Mouse (Mus musculus) heart, postnatal 36 days (tissue): Measurements from ENCODE around the gene Methig1. TPM values are rescaled to one million over a fixed set of nuclear protein-coding genes. Genes with fewer than 3 reads are reported as not detected.

Experiments
- DNase-seq, 2 experiments: peaks; one replicate each; pipeline ENCODE4 v3.0.0; 2021 to 2022
- intact Hi-C: fragments of 180-260 bp; cut with DNase I; formaldehyde crosslinking; loops from one replicate; pipeline ENCODE4 v1.15.1; 2025
- total RNA-seq, 2 experiments: library from RNA; stranded (reverse); gene quantifications; 2 replicates each; pipeline ENCODE4 v1.2.3; 2021

Methig1 gene
- total RNA-seq, 2 experiments from 2014 or later = not detected

- intact Hi-C loops = no loop called here
- DNase-seq = no peak
Measured at GRCm38 (mm10) chr15:100388886-100389285, 35.9 kb downstream of the Methig1 start.

DNA sequence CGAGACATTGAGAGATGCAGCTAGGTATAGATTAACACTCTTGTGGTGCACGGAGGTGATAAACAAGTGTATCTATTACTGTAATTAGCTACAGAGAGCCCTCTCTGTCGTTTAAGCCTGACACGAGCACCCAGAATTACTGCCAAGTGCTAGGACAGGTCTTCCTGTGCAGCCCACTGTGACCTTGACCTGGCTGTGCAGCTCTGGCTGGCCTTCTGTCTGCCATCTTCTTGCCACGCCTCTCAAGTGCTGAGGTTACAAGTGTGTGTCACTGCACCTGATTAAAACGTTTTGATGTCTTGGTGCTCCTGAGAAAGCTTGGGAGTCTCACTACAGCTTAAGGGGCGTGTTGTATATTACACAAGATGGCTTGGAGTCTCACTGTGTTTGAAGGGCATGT lies 38.1 kb downstream of the Methig1 start:
- intact Hi-C loops = no loop called here
- no peak for DNase-seq

DNA sequence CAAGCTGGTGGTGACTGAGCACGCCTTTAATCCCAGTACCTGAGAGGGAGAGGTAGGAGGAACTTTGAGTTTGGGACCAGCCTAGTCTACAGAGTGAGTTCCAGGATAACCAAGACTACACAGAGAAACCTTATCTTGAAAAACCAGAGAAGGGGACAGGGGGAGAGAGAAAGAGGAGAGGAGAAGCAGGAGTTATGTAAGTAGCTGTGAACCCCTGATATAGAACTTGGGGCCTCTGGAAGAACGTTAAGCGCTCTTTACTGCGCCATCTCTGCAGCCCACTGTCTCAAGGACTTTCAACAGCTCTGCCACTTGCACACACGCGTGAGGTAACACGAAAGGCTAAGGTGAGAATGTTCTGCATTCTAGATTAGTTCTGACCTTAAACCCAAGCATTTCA lies 38.6 kb downstream of the Methig1 start:
- intact Hi-C loops = no loop called here
- no peak for DNase-seq

- DNase-seq = no peak
- intact Hi-C loops = no loop called here
Measured at GRCm38 (mm10) chr15:100393016-100393415, 40.1 kb downstream of the Methig1 start.

GRCm38 (mm10) chr15:100395561-100395960 lies 42.6 kb downstream of the Methig1 start:
- DNase-seq = no peak
- intact Hi-C loops = no loop called here

DNA sequence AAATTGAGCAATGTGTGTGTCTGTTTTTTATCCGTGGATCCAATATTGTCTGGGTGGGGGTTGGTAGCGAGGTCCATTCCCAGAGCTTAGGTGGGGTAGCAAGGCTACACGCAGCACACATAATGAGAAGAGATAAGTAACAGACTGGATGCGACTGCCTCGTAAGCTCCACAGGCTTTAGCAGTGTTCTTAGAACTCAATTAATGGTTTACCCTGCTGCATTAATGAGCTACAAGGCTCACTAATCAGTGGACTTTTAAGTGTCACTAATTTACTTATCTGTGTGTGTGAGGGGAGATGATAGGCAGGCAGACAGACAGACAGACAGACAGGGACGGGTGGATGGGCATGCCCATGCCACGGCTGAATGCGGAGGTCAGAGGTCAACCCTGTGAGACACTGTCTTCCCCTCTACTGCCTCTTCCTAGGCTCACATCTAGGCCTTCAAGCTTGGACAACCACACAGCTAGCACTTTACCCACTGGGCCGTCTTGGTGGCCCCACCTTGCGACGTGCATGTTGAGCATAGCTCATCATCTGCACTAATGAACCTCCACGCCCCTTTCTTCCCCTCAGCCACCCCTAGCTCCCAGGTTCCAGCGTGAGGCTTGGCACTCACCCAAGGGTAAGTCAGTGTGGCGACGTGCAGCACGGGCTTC lies 47.8 kb downstream of the Methig1 start:
- intact Hi-C loops = no loop called here
- no peak for DNase-seq

- DNase-seq = no peak
- intact Hi-C loops = no loop called here
Measured at GRCm38 (mm10) chr15:100401811-100402210, 48.9 kb downstream of the Methig1 start.

- intact Hi-C loops = no loop called here
- DNase-seq = no peak
Measured at GRCm38 (mm10) chr15:100402347-100402746, 49.4 kb downstream of the Methig1 start.

- no peak for DNase-seq
- intact Hi-C loops = no loop called here
Measured at GRCm38 (mm10) chr15:100402798-100403197, 49.8 kb downstream of the Methig1 start.

DNA sequence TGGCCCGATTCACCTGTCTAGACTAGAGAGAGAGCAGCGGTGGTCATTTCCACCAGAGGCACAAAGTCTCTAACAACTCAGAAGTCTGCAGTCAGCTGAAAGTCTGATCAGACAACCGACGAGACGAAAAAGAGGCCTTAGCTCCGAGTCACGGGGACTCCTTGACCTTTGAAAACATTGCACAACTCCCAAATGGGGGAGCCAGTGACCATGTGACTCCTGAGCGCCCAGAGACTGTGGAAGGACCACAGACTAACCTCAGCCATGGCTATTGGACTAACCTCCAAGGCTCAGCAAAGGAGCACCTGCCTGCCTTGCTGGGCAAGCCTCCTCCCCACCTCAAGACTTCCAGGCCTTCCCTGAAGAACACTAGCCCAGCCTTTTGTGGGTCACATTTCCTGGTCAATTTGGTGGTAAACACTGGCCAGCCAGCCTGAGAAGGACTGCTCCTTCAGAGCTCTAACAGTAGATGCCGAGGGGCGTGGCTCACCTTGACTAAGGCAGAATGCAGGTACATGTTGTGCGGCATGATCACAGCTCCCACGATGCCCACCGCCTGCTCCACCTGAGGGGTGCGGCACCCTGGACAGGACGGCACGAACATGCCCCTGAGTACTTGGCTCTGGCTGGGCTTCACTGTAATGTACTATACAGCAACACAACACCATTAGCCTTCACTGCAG lies 50.5 kb downstream of the Methig1 start:
- intact Hi-C loops = no loop called here

GRCm38 (mm10) chr15:100406088-100406487 lies 53.1 kb downstream of the Methig1 start:
- DNase-seq = no peak
- intact Hi-C loops = no loop called here

More for the DNA sequence above, 50.5 kb downstream of the Methig1 start:
- DNase-seq = no peak

GRCm38 (mm10) chr15:100410918-100411672 lies 58.1 kb downstream of the Methig1 start:
- no peak for DNase-seq
- intact Hi-C loops = no loop called here

GRCm38 (mm10) chr15:100411731-100412130 lies 58.8 kb downstream of the Methig1 start:
- intact Hi-C loops = no loop called here
- DNase-seq = no peak

GRCm38 (mm10) chr15:100413306-100413705 lies 60.4 kb downstream of the Methig1 start:
- no peak for DNase-seq
- intact Hi-C loops = no loop called here

DNA sequence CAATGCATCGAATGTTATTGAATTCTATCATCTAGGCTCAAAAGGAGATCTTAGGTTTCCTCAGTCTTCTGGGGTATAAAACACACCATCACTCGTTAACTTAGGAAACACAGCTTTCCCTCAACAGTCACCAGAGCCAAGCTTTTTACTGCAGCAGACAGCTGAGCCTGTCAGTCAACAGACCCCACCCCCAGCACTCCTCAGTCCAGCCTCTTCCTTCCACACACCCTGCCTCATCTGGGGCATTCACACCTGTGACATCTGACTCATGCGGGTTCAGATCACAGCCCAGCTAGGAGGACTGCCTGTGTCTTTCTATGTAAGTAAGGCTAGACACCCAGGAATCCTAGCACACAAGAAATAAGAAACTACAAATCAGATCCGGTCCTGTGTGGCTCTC lies 61.1 kb downstream of the Methig1 start:
- intact Hi-C loops = no loop called here
- DNase-seq = no peak

DNA sequence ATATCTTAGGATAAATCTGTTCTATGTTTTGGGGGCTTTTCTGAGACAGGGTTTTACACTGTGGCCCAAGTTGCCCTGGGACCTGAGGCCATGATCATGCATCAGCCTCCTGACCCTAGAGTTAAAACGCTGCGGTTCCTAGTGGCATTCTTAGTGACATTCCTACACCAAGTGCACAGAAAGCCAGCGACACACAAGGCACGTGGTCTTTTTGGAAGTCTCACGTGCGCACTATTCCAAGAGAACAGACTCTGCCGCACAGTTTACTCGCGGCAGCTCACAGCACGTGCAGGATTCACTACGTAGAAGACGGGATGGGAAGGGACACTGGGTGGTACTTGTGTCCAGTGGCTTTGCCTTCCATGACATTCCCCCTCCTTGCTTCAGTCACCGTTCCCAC lies 62.0 kb downstream of the Methig1 start:
- no peak for DNase-seq
- intact Hi-C loops = no loop called here

- DNase-seq = no peak
- intact Hi-C loops = no loop called here
Measured at GRCm38 (mm10) chr15:100415684-100416083, 62.7 kb downstream of the Methig1 start.

- DNase-seq = no peak
- intact Hi-C loops = no loop called here
Measured at GRCm38 (mm10) chr15:100417854-100418450, 65.0 kb downstream of the Methig1 start.

GRCm38 (mm10) chr15:100419311-100419710 lies 66.4 kb downstream of the Methig1 start:
- no peak for DNase-seq
- intact Hi-C loops = no loop called here

- intact Hi-C loops = no loop called here
- DNase-seq = no peak
Measured at GRCm38 (mm10) chr15:100419901-100420745, 67.2 kb downstream of the Methig1 start.
